Mouse (Mus musculus) erythroblast, embryonic 14.5 days (primary cell): ENCODE data around the gene Lrrk1. TPM values are rescaled to one million over a fixed set of nuclear protein-coding genes. Genes with fewer than 3 reads are reported as not detected.

Experiments
- H3K27me3 ChIP-seq: 2 replicates; pipeline ENCODE4 v1.6.1; 2012; ENCODE audit warnings: inconsistent platforms; ENCODE audit not compliant: control insufficient read depth
- H3K36me3 ChIP-seq: 2 replicates; pipeline ENCODE4 v1.6.1; 2012; ENCODE audit warnings: mild to moderate bottlenecking, inconsistent platforms; ENCODE audit not compliant: control insufficient read depth
- H3K4me1 ChIP-seq: 2 replicates; pipeline ENCODE4 v1.6.1; 2012; ENCODE audit warnings: inconsistent platforms; ENCODE audit not compliant: control insufficient read depth
- H3K4me3 ChIP-seq: replicated peaks from 2 replicates; pipeline ENCODE3; 2012; ENCODE audit warnings: moderate library complexity, mild to moderate bottlenecking, inconsistent platforms
- H3K9me3 ChIP-seq: 2 replicates; pipeline ENCODE4 v1.6.1; 2012; ENCODE audit warnings: low read length, inconsistent platforms, mixed read lengths; ENCODE audit not compliant: control insufficient read depth
- GATA1 ChIP-seq: IDR thresholded peaks from 2 replicates; pipeline ENCODE4 v1.6.1; 2012; ENCODE audit warnings: low read length, inconsistent platforms, mixed read lengths
- TAL1 ChIP-seq: IDR thresholded peaks from 3 replicates; pipeline ENCODE4 v1.6.1; 2012; ENCODE audit warnings: low read length, inconsistent platforms, mixed read lengths
- polyA plus RNA-seq: library from polyadenylated mRNA; stranded (reverse); fragments of >175 nt; gene quantifications from 2 replicates; pipeline ENCODE4 v1.2.3, GENCODE M21; 2012

Gene Lrrk1
- polyA plus RNA-seq, 1 experiment, result 0.02 TPM

DNA sequence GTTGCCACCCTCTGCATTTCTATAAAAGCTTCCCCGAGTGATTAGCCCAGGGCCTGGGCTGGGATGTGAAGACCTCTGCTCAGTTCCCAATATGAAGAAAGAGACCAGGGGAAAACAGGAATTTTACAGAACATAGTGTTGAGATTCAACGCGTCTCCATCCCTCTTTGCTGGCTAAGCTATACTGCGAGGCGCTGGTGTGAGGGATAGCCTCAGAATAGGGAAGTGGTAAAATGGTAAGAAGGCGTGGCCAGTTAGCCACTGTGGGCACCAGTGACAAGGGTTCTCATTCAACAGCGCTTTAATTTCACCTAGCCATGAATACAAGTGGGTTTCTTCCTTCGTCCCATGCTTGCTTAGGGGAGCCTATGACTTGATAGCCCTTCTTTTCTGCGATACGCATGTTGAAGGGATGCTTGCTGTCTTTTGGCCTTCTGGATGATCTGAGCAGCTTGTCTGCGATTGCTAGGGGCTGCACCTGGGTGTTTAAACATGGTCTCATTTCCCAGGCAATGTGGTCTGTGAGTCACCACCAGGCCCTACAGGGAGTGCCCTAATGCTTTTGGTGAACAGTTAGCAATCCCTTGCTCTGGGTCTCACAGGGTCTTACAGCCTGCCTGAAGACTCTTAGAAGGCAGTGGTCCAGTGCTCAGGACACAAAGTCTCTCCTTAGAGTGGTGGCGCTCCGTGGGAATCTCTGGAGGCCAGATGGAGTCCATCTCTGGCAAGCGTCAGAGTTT lies 84.1 kb downstream of the Lrrk1 start:
- Histone ChIP-seq H3K9me3 (no peaks in the 10 kb centered on the region), H3K36me3 (no peaks in the 10 kb centered on the region; the same call in 1 of the 2 replicates)
- no peak for TF ChIP-seq TAL1
- TF ChIP-seq GATA1, result no peak

DNA sequence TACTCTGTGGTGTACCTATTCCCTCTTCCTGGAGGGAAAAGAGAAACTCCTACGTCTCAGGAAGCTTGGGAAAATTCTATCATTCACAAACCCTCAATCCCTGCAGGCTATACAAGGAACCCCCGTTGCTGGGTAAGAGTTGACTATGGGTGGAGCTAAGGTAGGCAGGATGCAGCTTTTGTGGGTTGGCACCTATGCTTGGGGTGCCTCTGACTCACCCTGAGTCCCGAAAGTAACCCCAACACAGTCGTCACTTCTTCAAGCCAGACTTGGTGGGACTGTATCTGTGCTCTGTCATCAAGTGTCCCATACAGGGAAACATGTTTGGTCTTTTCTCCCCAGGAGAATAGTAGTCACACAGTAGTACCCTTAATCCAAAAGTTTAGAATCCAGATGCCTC lies 86.7 kb downstream of the Lrrk1 start:
- TF ChIP-seq GATA1 (no peak), TAL1 (no peak)
- Histone ChIP-seq H3K4me1 (peaks cover 1% of the 10 kb centered on the region; the same call in 1 of the 2 replicates), H3K4me3 (no peak overlapping the region), H3K9me3 (no peaks in the 10 kb centered on the region), H3K27me3 (no peaks in the 10 kb centered on the region), H3K36me3 (no peaks in the 10 kb centered on the region; the same call in 1 of the 2 replicates)

More for the DNA sequence above, 84.1 kb downstream of the Lrrk1 start:
- H3K4me1 ChIP-seq, result peaks cover 6% of the 10 kb centered on the region
- H3K4me3 ChIP-seq, result no peak overlapping the region
- H3K27me3 ChIP-seq, result no peaks in the 10 kb centered on the region

DNA sequence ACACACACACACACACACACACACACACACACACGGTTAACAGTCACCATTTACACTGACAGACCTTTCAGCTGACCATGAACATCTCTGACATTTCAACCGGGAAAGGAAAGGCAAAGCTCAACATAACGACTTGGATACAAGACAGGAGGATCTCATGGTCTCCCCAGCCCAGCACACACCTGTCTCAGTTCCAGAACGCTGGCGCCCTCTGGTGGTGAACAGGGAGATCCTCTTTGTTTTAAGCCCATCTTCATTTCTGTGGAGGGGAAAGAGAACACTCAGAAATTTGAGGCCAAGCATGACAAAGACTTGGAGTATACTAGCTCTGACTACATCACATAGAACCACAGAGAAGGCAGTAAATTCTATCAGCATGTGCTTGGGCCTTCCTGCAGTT lies 87.5 kb downstream of the Lrrk1 start:
- no peak overlapping the region for H3K4me3 ChIP-seq
- no peaks in the 10 kb centered on the region for H3K27me3 ChIP-seq
- no peaks in the 10 kb centered on the region for H3K36me3 ChIP-seq
- no peaks in the 10 kb centered on the region for H3K9me3 ChIP-seq
- TF ChIP-seq TAL1, result no peak
- TF ChIP-seq GATA1, result no peak
- H3K4me1 ChIP-seq, result peaks cover 1% of the 10 kb centered on the region; the same call in 1 of the 2 replicates

DNA sequence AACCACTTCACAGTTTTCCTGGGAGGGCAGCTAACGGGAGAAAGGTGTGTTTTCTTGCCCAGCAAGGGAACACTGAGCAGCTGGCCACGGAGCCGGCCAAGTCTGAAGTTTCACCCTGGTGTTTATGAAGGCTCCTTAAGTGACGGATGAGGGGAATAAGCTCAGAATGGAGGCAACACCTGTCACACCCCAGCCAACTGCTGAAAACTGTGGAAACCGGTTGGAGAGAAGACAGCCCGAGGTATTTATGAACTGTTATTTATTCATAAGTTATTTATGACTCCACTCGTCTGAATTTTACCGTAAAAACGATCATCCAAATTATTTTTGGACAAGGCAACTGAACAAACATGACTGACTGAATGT lies 90.5 kb downstream of the Lrrk1 start:
- Histone ChIP-seq H3K36me3 (peaks cover 2% of the 10 kb centered on the region; the same call in 1 of the 2 replicates), H3K9me3 (no peaks in the 10 kb centered on the region), H3K27me3 (no peaks in the 10 kb centered on the region), H3K4me1 (peaks cover 18% of the 10 kb centered on the region), H3K4me3 (no peak overlapping the region)
- TF ChIP-seq TAL1 (no peak), GATA1 (no peak)

DNA sequence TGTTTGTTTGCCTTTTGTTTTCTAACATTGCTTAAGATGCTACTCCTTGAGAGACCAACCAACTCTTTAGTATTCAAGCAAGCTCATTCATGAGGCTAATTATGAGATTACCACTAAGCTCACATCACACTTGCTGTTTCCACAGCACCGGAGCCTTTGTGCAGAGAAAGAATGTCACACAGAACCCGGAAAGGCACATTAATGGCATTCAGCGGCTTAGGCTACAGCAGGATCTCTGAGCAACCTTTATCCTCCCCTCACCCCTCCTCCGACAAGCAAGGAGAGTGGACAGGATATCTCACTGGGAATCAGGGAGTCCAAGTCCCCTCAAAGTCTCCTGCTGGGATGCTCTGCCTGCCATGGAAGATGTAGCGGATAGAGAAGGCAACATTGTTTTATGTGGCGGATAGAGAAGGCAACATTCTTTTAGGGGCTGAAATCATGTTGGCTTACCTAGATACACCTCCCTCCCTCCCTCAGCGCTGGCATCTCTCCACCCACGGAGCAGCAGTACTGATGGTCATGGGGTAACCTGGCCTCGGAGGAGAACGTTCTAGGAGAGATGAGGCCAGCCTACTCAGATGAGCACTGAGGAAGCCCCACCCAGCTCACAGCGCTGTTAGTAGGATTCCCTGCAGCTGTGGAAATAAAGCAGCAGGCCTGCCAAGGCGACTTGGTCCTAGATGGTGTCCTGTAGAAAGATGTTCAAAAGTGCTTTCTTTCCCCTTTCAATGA lies 91.1 kb downstream of the Lrrk1 start:
- Histone ChIP-seq H3K27me3 (no peaks in the 10 kb centered on the region), H3K9me3 (no peaks in the 10 kb centered on the region)

DNA sequence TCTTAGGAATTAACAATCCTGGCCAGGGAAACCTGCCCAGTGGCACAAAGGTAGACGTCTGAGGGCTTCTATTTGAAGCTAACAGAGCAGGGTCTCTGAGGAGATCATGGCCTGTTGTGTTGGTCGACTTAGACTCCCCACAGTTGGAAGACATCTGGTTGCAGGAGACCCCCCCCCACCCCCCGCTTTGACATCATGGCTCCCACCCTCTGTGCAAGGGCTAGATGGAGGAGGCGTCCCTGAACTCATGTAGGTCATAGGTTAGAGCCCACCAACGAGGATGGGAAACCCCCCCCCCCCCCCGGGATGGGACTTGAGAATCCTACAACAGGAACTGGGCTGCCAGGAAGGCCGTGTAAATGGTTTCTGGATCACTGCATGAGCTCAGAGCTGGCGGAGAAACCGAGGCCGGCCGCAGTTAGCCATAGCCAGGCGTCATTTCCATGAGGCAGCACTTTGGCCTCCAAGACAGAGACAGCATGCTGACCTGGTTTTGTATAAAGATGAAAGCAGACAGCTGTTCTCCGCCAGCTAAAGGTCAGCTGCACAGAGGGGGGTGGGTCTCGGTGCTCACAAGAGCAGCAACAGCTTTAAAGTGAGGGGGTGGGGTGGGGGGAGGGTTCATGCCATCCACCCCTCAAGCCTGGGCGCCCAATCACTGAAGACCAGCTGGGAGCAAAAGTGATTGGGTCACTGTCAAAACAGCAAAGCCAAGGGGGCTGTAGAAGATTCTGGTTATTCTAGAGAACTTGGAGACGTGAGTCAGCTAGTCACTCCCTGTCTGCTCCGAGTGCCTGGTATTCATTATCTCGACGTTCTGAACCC lies 95.4 kb downstream of the Lrrk1 start:
- Histone ChIP-seq H3K36me3 (peaks cover 18% of the 10 kb centered on the region; the same call in 1 of the 2 replicates), H3K27me3 (no peaks in the 10 kb centered on the region)
- TF ChIP-seq TAL1 (no peak), GATA1 (no peak)

More for the DNA sequence above, 91.1 kb downstream of the Lrrk1 start:
- no peak for TF ChIP-seq TAL1
- no peak for TF ChIP-seq GATA1
- H3K36me3 ChIP-seq, result peaks cover 2% of the 10 kb centered on the region; the same call in 1 of the 2 replicates
- H3K4me3 ChIP-seq, result no peak overlapping the region
- peaks cover 21% of the 10 kb centered on the region for H3K4me1 ChIP-seq

DNA sequence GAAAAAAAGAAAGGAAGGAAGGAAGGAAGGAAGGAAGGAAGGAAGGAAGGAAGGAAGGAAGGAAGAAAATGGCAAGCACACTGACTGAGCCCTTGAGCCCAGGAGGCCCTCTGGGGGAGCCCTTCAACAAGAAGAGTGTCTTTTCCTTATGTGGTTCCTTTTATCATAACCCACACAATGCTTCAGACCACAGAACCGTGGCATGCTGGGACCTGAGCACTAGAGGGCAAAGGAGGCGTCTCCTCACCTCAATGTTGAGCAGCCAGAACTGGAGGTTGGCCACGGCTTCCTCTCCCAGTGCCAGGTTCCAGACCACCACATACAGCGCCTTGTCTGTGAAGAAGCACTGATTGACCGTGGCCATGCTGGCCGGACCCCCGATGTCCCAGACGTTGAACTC lies 96.1 kb downstream of the Lrrk1 start:
- Histone ChIP-seq H3K27me3 (no peaks in the 10 kb centered on the region), H3K4me3 (no peak overlapping the region), H3K36me3 (peaks cover 21% of the 10 kb centered on the region; the same call in 1 of the 2 replicates), H3K9me3 (no peaks in the 10 kb centered on the region), H3K4me1 (peaks cover 22% of the 10 kb centered on the region)
- no peak for TF ChIP-seq TAL1
- no peak for TF ChIP-seq GATA1

More for the DNA sequence above, 95.4 kb downstream of the Lrrk1 start:
- no peak overlapping the region for H3K4me3 ChIP-seq
- H3K4me1 ChIP-seq, result peaks cover 22% of the 10 kb centered on the region
- H3K9me3 ChIP-seq, result no peaks in the 10 kb centered on the region

DNA sequence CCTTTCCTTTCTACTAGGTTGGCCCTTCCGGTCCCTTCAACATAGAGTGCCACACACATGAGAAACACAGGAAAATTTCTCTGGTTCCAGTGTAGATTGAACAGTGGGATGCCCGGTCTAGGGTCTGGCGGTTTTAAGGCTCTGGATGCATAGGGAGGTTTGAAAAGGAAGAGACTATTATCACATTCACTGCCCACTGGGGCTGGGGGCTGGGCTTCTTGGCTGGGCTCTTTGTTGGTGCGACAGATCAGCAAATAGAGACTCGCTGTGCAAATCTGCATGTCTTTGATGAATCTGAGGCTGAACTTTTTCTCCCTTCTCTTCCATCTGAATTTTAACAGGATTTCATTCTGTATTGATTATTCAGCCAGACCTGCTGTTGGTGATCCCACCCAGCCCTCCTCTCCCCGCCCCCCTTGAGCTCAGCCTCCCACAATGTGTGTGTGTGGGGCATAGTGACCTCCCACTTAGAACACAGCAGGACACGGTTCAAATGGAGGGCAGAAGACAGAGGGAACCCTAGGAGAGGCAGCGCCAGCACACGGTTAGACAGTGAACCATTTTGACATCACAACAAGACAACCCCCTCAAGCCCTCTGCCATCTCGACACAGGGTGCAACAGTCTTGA lies 105.1 kb downstream of the Lrrk1 start:
- Histone ChIP-seq H3K4me3 (no peak overlapping the region), H3K9me3 (no peaks in the 10 kb centered on the region), H3K36me3 (peaks cover 6% of the 10 kb centered on the region; the same call in 1 of the 2 replicates), H3K27me3 (no peaks in the 10 kb centered on the region), H3K4me1 (peaks cover 3% of the 10 kb centered on the region)
- no peak for TF ChIP-seq GATA1
- no peak for TF ChIP-seq TAL1
